Mouse (Mus musculus): ENCODE results near the gene Pla2g7. TPM values are rescaled to one million over a fixed set of nuclear protein-coding genes. Genes with fewer than 3 reads are reported as not detected.
"Not testable (repeated sequence)": the region's sequence is repeated elsewhere in the genome, so short reads cannot be mapped to it uniquely, and the experiment has no call there.

Gene Pla2g7
- 12.5 and 13.2 TPM in 2 replicates for polyA plus RNA-seq (2015; fragmentation: Nextera tagmentation; extraction: Ambion mirVana)

GRCm38 (mm10) chr17:43567992-43568888 is at the start of gene Pla2g7:
Pla2g7 (plus strand) TSS chr17:43568098.
- H3K4me1 ChIP-seq: 0 out of 2 replicates have a peak, but pooled peaks cover 5% of the 10 kb centered on the region
- peak within 1 kb of the TSS; percentile 96 for H3K4me2 ChIP-seq
- no peaks in the 10 kb centered on the region for H3K27me3 ChIP-seq (replicated peaks)
- peak within 1 kb of the TSS; percentile 52 for H3K27ac ChIP-seq (replicated peaks)
- no peak; the same call in 1 of the 2 replicates for ATAC-seq (ENCODE audit: extremely low read depth, insufficient number of reproducible peaks, low FRiP score, low TSS enrichment)
- peak within 1 kb of the TSS; percentile 74 for H3K9ac ChIP-seq
- WGBS: under 1% methylated on average over 34 of the region's 34 CpGs
- H3K4me3 ChIP-seq: peak within 1 kb of the TSS; percentile 62
- no peaks in the 10 kb centered on the region for H3K9me3 ChIP-seq
- H3K36me3 ChIP-seq: no peaks in the 10 kb centered on the region

DNA sequence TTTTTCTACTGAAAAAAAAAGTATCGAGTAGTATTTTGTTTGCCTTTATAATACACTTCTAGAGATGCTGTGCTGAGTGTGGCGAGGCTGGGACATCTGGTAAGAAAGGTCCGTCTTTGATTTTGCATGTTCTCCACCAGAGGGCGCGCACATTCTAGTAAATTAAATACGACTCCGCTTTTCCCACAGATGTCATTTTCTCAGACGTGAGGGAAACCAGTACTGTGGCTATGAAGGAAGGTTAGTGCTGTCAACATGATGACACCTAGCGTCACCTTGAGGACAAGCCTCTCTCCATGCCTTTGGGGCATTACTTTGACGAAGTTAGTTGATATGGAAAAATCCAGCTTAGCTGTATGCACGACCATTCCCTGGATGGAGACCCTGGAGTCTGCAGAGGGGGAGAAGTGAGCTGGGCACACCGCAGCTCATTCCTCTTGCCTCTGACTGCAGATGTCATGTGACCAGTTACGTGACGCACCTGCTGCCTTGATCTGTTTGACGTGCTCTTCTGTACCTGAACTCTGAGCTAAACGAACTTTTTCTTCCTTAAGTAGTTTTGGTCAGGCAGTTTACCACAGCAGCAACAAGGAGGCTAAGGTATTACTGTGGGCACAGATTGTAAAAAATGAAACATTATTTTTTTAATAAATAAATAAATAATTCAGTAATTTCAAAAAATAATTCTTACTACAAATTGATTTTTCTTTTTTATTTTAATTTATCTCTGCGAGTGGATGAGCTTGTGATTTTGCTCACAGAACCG is 49.1 kb upstream of the Pla2g7 start:
- Histone ChIP-seq H3K4me1 (no peaks in the 10 kb centered on the region), H3K4me2 (peak overlapping the region; percentile 36), H3K27me3 (replicated peaks) (peaks cover 10% of the 10 kb centered on the region), H3K4me3 (no peak overlapping the region), H3K9me3 (peaks cover 17% of the 10 kb centered on the region), H3K36me3 (no peaks in the 10 kb centered on the region), H3K27ac (replicated peaks) (no peak overlapping the region), H3K9ac (no peak overlapping the region)
- WGBS: 23% methylated on average over 18 of the region's 18 CpGs
- ATAC-seq (ENCODE audit: extremely low read depth, insufficient number of reproducible peaks, low FRiP score, low TSS enrichment): no peak

DNA sequence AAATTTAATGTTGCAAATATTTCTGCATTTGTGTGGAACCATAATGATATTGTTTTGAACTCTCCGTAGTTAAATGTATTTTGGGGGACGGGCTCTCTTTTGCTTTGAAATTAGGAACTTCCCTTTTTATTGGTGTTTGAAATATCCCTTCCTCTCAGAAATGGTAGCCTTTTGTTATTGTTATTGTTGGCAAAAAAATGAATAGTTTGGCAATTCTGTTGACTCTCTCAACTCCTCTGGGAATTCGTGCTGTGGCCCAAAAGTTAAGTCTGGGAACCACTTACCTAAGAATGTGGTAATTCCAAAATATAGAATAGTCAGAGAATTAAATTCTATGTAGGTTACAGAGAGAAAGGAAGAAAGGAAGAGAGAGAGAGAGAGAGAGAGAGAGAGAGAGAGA is 47.7 kb upstream of the Pla2g7 start:
- H3K4me3 ChIP-seq: no peak overlapping the region
- ATAC-seq (ENCODE audit: extremely low read depth, insufficient number of reproducible peaks, low FRiP score, low TSS enrichment): no peak
- 78% methylated on average over 3 of the region's 3 CpGs for WGBS
- H3K4me2 ChIP-seq: no peak overlapping the region
- peaks cover 4% of the 10 kb centered on the region; the same call in 1 of the 2 replicates for H3K9me3 ChIP-seq
- peaks cover 10% of the 10 kb centered on the region for H3K27me3 ChIP-seq (replicated peaks)
- H3K27ac ChIP-seq (replicated peaks): no peak overlapping the region
- no peaks in the 10 kb centered on the region for H3K36me3 ChIP-seq
- H3K4me1 ChIP-seq: no peaks in the 10 kb centered on the region
- H3K9ac ChIP-seq: no peak overlapping the region

DNA sequence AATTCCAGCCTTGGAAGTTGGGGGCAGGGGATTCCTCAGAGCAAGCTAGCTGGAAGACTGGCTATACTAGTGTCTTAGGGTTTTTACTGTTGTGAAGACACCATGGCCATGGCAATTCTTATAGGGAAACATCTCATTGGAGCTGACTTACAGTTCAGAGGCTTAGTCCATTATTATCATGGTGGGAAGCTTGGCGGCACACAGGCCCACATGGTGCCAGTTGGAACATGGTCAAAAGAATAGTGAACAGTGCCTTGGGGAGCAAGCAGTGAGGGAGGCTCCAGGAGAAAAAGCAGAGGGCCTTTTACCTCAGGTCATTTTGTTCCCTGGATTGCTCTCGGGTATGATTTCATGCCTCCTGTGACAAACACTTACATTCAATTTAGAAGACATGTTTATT is 37.4 kb upstream of the Pla2g7 start:
- Histone ChIP-seq H3K27ac (replicated peaks) (no peak overlapping the region), H3K4me3 (no peak overlapping the region), H3K4me1 (peaks cover 6% of the 10 kb centered on the region; the same call in 1 of the 2 replicates), H3K36me3 (no peaks in the 10 kb centered on the region), H3K9me3 (no peaks in the 10 kb centered on the region), H3K4me2 (no peak overlapping the region), H3K9ac (no peak overlapping the region), H3K27me3 (replicated peaks) (no peaks in the 10 kb centered on the region)
- no peak for ATAC-seq (ENCODE audit: extremely low read depth, insufficient number of reproducible peaks, low FRiP score, low TSS enrichment)
- WGBS: 84% methylated on average over 2 of the region's 2 CpGs

- Histone ChIP-seq H3K9me3 (no peaks in the 10 kb centered on the region), H3K36me3 (no peaks in the 10 kb centered on the region), H3K4me2 (no peak overlapping the region), H3K4me1 (peaks cover 6% of the 10 kb centered on the region; the same call in 1 of the 2 replicates), H3K27me3 (replicated peaks) (no peaks in the 10 kb centered on the region), H3K9ac (no peak overlapping the region), H3K4me3 (no peak overlapping the region), H3K27ac (replicated peaks) (no peak overlapping the region)
- WGBS: 86% methylated on average over 4 of the region's 4 CpGs
- ATAC-seq (ENCODE audit: extremely low read depth, insufficient number of reproducible peaks, low FRiP score, low TSS enrichment): no peak
These were observed 36.7 kb upstream of the Pla2g7 start for GRCm38 (mm10) chr17:43531192-43531591.

- no peak; the same call in 1 of the 2 replicates for ATAC-seq (ENCODE audit: extremely low read depth, insufficient number of reproducible peaks, low FRiP score, low TSS enrichment)
- Histone ChIP-seq H3K27ac (replicated peaks) (no peak overlapping the region), H3K4me1 (peaks cover 6% of the 10 kb centered on the region; the same call in 1 of the 2 replicates), H3K4me2 (peak overlapping the region; percentile 74), H3K9me3 (no peaks in the 10 kb centered on the region), H3K27me3 (replicated peaks) (no peaks in the 10 kb centered on the region), H3K4me3 (peak overlapping the region; percentile 47), H3K36me3 (no peaks in the 10 kb centered on the region), H3K9ac (peak overlapping the region; percentile 75)
- 17% methylated on average over 23 of the region's 23 CpGs for WGBS
These were observed 33.3 kb upstream of the Pla2g7 start for GRCm38 (mm10) chr17:43534362-43535222.

DNA sequence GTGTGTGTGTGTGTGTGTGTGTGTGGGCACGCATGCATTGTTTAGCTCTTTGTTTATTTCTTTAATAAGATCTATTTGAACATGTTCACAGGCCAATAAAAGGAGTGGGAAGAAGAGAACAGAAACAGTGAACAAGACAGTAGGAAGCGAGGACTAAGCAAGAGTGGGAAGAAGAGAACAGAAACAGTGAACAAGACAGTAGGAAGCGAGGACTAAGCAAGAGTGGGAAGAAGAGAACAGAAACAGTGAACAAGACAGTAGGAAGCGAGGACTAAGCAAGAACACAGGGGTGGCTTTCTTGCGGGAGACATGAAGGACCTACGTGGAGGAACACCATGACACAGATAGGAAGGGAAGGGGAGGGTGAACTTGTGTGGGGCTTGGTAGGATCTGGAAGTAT is 31.1 kb upstream of the Pla2g7 start:
- not testable (repeated sequence) for H3K36me3 ChIP-seq; H3K27me3 ChIP-seq (replicated peaks); H3K27ac ChIP-seq (replicated peaks); H3K9ac ChIP-seq; H3K4me2 ChIP-seq; ATAC-seq (ENCODE audit: extremely low read depth, insufficient number of reproducible peaks, low FRiP score, low TSS enrichment); H3K9me3 ChIP-seq; H3K4me1 ChIP-seq; H3K4me3 ChIP-seq
- WGBS: 75% methylated on average over 6 of the region's 6 CpGs

DNA sequence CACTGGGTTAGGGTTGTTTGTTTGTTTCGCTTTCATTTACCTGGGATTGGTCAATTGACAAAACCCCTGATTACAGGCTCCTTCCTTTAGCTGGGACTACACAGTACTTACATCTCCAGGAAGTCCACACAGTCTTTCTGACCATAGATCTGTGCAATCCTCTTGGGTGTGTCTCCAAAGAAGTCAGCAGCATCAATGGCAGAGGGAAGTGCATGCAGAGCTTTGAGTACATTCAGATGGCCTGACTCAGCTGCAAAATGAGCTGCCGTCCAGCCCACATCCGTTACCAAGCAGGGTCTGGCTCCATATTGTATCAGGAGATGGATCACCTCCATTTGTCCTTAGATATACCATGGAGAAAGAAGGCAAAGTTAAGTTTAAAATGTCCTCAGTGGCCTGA is 29.1 kb upstream of the Pla2g7 start:
- WGBS: 79% methylated on average over 3 of the region's 3 CpGs
- ATAC-seq (ENCODE audit: extremely low read depth, insufficient number of reproducible peaks, low FRiP score, low TSS enrichment): no peak
- Histone ChIP-seq H3K4me2 (no peak overlapping the region), H3K4me1 (peaks cover 6% of the 10 kb centered on the region; the same call in 1 of the 2 replicates), H3K4me3 (no peak overlapping the region), H3K9ac (no peak overlapping the region), H3K27ac (replicated peaks) (no peak overlapping the region), H3K9me3 (no peaks in the 10 kb centered on the region), H3K36me3 (no peaks in the 10 kb centered on the region), H3K27me3 (replicated peaks) (no peaks in the 10 kb centered on the region)

- WGBS: 17% methylated on average over 1 of the region's 1 CpGs
- no peaks in the 10 kb centered on the region for H3K36me3 ChIP-seq
These were observed 24.4 kb upstream of the Pla2g7 start, which contains the start of gene Ankrd66 for GRCm38 (mm10) chr17:43543539-43543938. Ankrd66 (minus strand) TSS chr17:43543639.

GRCm38 (mm10) chr17:43544040-43544439 is 23.9 kb upstream of the Pla2g7 start:
- no peak for ATAC-seq (ENCODE audit: extremely low read depth, insufficient number of reproducible peaks, low FRiP score, low TSS enrichment)
- Histone ChIP-seq H3K27me3 (replicated peaks) (no peaks in the 10 kb centered on the region), H3K9me3 (no peaks in the 10 kb centered on the region), H3K27ac (replicated peaks) (no peak overlapping the region), H3K36me3 (no peaks in the 10 kb centered on the region), H3K9ac (no peak overlapping the region), H3K4me1 (no peaks in the 10 kb centered on the region), H3K4me2 (no peak overlapping the region), H3K4me3 (no peak overlapping the region)
- 65% methylated on average over 4 of the region's 4 CpGs for WGBS

More at GRCm38 (mm10) chr17:43543539-43543938, 24.4 kb upstream of the Pla2g7 start, which contains the start of gene Ankrd66:
- Histone ChIP-seq H3K9me3 (no peaks in the 10 kb centered on the region), H3K27ac (replicated peaks) (no peak within 1 kb of the TSS), H3K9ac (no peak within 1 kb of the TSS), H3K4me2 (no peak within 1 kb of the TSS), H3K4me3 (no peak within 1 kb of the TSS), H3K27me3 (replicated peaks) (no peaks in the 10 kb centered on the region), H3K4me1 (no peaks in the 10 kb centered on the region)
- ATAC-seq (ENCODE audit: extremely low read depth, insufficient number of reproducible peaks, low FRiP score, low TSS enrichment): no peak

Data from heart, embryonic 13.5 days (tissue).